Mouse (Mus musculus): ENCODE measurements around the gene Ep400. TPM values are rescaled to one million over a fixed set of nuclear protein-coding genes. Genes with fewer than 3 reads are reported as not detected.

Gene Ep400
- 50.8 and 51.3 TPM in 2 replicates for polyA plus RNA-seq (2015; fragmentation: Nextera tagmentation; extraction: Ambion mirVana)

DNA sequence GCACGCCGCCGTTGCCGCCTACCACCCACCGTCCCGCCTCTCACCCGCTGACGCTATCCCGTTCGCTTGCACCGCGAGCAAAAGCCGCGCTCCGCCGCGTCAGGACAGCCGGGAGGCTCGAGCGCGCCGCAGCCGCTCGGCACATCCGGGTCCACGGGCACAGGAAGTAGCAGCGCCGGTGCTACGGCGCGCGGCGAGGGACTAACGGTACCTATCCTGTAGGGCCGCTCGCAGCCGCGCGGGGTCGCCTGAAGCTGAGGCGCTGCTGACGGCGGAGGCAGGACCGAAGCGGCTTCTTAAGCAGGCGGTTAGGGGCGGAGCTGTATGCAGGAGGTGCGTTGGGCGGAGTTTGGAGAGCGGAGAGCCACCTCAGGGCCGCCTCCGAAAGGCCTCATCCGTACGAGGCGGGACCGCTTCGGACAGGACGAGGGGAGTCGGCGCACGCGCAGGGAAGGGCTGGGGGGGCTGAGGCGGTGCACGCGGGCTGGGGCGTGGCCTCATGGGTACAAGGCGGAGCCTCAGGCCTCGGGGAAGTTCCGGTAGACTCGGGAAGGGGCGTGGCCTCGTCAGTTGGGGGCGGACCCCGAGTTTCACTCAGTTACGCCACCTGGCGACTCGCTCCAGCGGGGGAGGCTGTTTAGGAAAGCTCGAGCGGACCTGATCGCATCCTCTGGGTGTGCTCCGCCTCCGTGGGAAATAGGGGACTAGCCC lies at the start of gene Ep400:
Gene Ep400, minus strand, starts transcription at position 270 of the 711 bp plus-strand sequence.
- under 1% methylated on average over 83 of the region's 83 CpGs for WGBS
- H3K4me1 ChIP-seq (replicated peaks) = peaks cover 22% of the 10 kb centered on the region
- peak within 1 kb of the TSS; percentile 62 for H3K4me3 ChIP-seq
- H3K9ac ChIP-seq = peak within 1 kb of the TSS; percentile 64
- peak within 1 kb of the TSS; percentile 90 for H3K27ac ChIP-seq (replicated peaks)
- ATAC-seq (ENCODE audit: low FRiP score, low read depth) = peak; percentile 99
- no peaks in the 10 kb centered on the region for H3K27me3 ChIP-seq
- H3K36me3 ChIP-seq = peaks cover 10% of the 10 kb centered on the region; the same call in 1 of the 2 replicates
- H3K9me3 ChIP-seq = no peaks in the 10 kb centered on the region
- H3K4me2 ChIP-seq = peak within 1 kb of the TSS; percentile 74

DNA sequence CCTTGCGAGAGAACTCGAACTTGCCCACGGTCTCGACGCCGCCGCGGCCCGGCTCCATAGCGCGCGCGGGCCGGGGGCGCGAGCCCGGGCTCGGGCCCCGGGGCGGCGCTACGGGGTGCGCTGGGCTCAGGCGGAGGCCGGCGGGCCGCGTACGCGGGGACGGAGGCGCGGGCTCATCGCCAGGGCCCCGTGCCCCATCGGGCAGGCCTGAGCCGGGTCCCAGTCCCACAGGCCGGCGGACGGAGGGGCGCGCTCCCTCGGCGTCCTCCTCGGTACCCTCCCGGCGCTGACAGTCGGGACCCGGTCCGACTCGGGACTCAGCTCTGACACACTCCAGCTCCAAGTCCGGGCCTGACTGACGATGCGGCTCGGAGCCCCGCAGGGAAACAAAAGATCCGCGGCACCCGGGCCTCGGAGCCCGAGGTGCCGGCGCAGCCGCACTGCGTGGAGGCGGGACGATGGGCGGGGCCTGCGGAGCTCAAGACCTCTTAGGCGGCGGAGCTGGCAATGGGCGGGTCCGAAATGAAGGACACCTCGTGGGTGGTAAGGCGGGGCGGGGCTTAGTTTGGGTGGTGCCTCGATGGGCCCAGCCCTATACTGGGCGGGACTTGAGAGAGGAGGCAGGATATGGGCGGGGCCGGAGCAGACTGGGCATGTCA lies 39.3 kb upstream of the Ep400 start, which contains the start of gene Ulk1:
Gene Ulk1, minus strand, starts transcription at position 431 of the 659 bp plus-strand sequence.
- WGBS = under 1% methylated on average over 68 of the region's 80 CpGs
- no peaks in the 10 kb centered on the region for H3K36me3 ChIP-seq
- ATAC-seq (ENCODE audit: low FRiP score, low read depth) = peak; percentile 96

DNA sequence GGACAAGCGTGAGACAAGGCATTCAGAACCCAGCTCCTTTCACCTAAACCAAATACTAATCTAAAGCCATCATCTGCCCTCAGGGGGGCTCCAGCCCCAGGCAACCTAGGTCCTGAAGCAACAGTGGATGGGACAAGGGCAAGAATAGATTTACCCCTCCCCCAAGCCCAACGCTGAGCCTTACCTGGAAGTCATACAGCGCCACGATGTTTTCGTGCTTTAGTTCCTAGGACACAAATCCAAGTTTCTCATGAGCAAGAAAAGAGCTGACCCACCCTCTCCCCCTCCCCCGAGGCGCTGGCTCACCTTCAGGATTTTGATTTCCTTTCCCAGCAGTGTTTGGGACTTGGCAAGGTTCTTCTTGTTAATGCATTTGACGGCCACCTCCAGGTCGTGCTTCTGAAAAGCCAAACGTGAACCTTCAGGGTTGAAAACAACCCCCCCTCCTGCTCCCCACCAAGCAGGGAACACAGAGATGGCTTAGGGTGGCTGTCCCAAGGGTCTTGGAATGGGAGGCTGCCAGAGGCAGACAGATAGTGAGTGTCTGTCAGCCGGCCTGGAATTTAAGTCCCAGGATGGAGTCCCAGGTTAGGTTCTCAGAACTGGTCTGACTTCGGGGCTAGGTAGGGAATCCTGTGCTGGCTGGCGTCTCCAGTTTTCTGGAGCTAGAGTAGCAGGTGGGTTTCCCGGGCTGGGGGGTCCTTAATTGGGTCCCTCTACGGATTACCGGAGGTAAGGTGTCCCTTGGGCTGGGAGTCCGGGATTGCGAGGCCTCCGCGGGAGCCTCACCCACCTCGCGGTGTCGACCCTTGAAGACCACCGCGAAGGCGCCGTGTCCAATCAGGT lies 38.5 kb upstream of the Ep400 start:
- no peak for ATAC-seq (ENCODE audit: low FRiP score, low read depth)
- WGBS = 2% methylated on average over 27 of the region's 27 CpGs
- Histone ChIP-seq H3K27me3 (no peaks in the 10 kb centered on the region), H3K4me1 (replicated peaks) (peaks cover 40% of the 10 kb centered on the region), H3K4me3 (peak overlapping the region; percentile 73), H3K9ac (peak overlapping the region; percentile 75), H3K4me2 (peak overlapping the region; percentile 89), H3K9me3 (no peaks in the 10 kb centered on the region), H3K27ac (replicated peaks) (peak overlapping the region; percentile 87), H3K36me3 (no peaks in the 10 kb centered on the region)

More for the DNA sequence above, 39.3 kb upstream of the Ep400 start, which contains the start of gene Ulk1:
- Histone ChIP-seq H3K9ac (peak within 1 kb of the TSS; percentile 75), H3K4me3 (peak within 1 kb of the TSS; percentile 73), H3K27ac (replicated peaks) (peak within 1 kb of the TSS; percentile 87), H3K27me3 (no peaks in the 10 kb centered on the region), H3K4me1 (replicated peaks) (peaks cover 37% of the 10 kb centered on the region), H3K9me3 (no peaks in the 10 kb centered on the region), H3K4me2 (peak within 1 kb of the TSS; percentile 89)

DNA sequence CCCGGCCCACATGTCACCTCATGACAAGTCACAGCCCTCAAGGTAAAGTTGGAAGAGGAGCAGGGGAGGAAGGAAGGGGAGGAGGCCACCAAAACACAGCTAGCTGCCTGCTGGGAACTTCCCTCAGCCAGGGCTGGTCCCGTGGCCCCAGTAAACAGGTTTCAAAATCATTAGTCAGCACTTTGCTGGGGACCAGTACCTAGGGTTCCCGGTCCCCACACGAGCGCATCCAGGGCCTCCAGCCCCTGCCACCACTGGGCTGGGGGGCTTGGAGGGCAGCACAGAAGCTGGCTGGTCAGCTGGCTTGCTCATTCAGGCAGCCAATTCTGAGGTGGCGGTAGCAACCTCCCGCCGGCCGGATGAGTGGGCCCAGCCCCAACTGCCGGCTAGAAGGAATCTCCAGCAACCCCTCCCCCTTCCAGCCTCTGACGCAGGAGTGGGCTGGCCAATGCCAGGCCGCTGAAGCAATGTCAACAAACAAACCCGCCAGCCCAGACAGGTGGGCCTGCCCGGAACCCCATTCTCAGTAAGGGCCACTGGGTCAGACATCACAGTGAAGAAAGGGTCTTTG lies 37.6 kb upstream of the Ep400 start:
- Histone ChIP-seq H3K27me3 (no peaks in the 10 kb centered on the region), H3K4me1 (replicated peaks) (peaks cover 40% of the 10 kb centered on the region), H3K36me3 (no peaks in the 10 kb centered on the region), H3K27ac (replicated peaks) (peak overlapping the region; percentile 87), H3K4me2 (peak overlapping the region; percentile 89), H3K4me3 (peak overlapping the region; percentile 73), H3K9ac (peak overlapping the region; percentile 75), H3K9me3 (no peaks in the 10 kb centered on the region)
- 4% methylated on average over 14 of the region's 14 CpGs for WGBS
- ATAC-seq (ENCODE audit: low FRiP score, low read depth) = 0 out of 2 replicates have a peak, but pooled peaks have one; percentile 20

DNA sequence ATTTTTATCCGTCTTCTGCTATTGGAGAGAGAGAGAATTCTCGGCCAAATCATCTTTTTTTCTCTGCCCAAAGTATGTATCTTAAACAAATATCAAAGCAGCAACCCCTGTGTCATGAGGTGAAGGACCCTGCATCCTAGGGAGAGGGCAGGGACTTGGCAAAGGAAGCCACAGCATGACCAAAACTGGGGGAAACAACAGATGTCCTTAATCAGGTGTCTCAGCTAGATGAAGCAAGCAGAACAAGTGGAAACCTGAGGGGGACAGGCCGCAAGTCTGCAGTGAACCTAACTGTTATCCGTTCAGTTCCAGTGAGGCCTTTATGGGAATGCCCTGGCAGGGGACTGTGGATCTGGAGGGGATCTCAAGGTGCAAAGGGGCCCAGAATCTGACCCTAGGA lies 36.9 kb upstream of the Ep400 start:
- Histone ChIP-seq H3K9me3 (no peaks in the 10 kb centered on the region), H3K4me1 (replicated peaks) (peaks cover 40% of the 10 kb centered on the region), H3K27ac (replicated peaks) (no peak overlapping the region), H3K4me2 (peak overlapping the region; percentile 89), H3K27me3 (no peaks in the 10 kb centered on the region), H3K4me3 (peak overlapping the region; percentile 73), H3K9ac (peak overlapping the region; percentile 75; the same call in 1 of the 2 replicates), H3K36me3 (no peaks in the 10 kb centered on the region)
- ATAC-seq (ENCODE audit: low FRiP score, low read depth) = no peak
- WGBS = 82% methylated on average over 4 of the region's 4 CpGs

DNA sequence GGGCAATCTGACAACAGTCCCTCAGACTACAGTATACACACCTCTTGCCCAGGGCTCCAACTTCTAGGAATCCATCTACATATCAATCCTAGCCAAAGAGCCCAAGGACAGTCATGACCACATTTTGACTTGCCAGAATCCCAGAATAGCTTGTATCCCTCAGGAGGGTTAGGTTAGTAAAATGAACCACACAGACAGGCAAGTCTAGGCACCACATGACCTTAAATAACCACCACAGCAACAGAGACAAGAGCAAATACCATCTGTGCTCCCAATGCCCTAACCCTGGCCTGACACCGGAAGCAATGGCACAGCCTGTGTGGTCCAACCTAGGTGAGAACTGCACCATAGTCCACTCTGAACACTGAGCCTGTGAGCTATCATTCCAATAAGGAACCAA lies 36.2 kb upstream of the Ep400 start:
- no peak for ATAC-seq (ENCODE audit: low FRiP score, low read depth)
- WGBS = 94% methylated on average over 1 of the region's 1 CpGs
- H3K27me3 ChIP-seq = no peaks in the 10 kb centered on the region
- H3K4me1 ChIP-seq (replicated peaks) = peaks cover 40% of the 10 kb centered on the region
- H3K27ac ChIP-seq (replicated peaks) = no peak overlapping the region
- H3K9me3 ChIP-seq = no peaks in the 10 kb centered on the region
- no peak overlapping the region for H3K4me3 ChIP-seq
- H3K36me3 ChIP-seq = no peaks in the 10 kb centered on the region
- H3K9ac ChIP-seq = no peak overlapping the region
- no peak overlapping the region for H3K4me2 ChIP-seq

DNA sequence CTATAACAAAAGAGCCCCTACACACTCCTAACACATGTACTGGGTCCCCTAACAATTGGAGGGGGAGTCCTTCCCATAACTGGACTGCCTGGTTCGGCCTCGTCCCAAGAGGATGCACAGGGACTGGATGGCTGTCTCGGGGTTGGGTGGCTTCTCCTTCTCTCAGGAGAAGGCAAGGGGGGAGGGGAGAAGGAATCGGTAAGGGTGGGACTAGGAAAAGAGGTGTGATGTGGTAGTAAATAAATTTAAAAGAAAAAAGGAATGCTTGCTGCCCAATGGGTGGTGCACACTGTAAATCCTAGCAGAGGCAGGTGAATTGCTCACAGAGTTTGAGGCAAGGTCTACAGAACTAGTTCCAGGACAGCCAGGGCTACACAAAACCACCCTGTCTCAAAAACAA lies 35.6 kb upstream of the Ep400 start:
- no peaks in the 10 kb centered on the region for H3K36me3 ChIP-seq
- WGBS = 91% methylated on average over 4 of the region's 4 CpGs
- H3K9me3 ChIP-seq = no peaks in the 10 kb centered on the region
- H3K27me3 ChIP-seq = no peaks in the 10 kb centered on the region
- H3K4me3 ChIP-seq = no peak overlapping the region
- H3K9ac ChIP-seq = no peak overlapping the region
- no peak for ATAC-seq (ENCODE audit: low FRiP score, low read depth)
- peaks cover 40% of the 10 kb centered on the region for H3K4me1 ChIP-seq (replicated peaks)
- H3K4me2 ChIP-seq = no peak overlapping the region
- no peak overlapping the region for H3K27ac ChIP-seq (replicated peaks)

DNA sequence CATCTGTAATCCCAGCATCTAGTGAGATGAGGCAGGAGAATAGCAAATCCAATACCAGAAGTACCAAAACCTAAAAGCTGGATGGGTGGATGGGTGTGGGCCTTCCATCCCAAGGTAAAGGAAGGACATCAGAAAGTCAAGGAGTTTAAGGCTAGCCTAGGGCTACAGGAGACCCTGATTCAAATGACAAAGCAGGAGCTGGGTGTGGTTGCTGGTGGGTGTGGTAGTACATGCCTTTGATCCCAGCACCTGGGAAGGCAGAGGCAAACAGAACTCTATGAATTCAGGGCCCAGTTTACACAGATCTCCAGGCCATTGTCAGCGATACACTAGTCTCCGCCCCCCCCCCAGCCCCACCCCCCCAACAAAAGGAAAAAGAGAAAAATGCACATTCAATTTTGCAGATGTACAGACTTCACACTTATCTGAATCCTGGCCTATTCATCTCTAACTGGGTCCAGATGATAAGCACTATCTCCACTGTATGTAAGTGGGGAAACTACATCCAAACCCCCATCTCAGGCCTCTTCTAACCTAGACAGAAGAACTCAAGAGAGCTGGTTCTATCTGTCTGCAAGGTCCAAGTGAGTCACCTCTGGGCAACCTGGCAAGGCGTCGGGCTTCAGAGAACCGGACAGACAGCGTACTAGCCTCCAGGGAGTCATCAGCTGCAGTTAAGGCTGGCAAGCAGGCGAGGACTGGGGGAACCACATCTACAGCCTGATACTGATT lies 33.7 kb upstream of the Ep400 start:
- ATAC-seq (ENCODE audit: low FRiP score, low read depth) = no peak
- H3K4me3 ChIP-seq = no peak overlapping the region
- peaks cover 37% of the 10 kb centered on the region for H3K4me1 ChIP-seq (replicated peaks)
- no peak overlapping the region for H3K27ac ChIP-seq (replicated peaks)
- no peak overlapping the region for H3K4me2 ChIP-seq
- H3K27me3 ChIP-seq = no peaks in the 10 kb centered on the region
- H3K36me3 ChIP-seq = no peaks in the 10 kb centered on the region; the same call in 1 of the 2 replicates
- H3K9ac ChIP-seq = no peak overlapping the region
- no peaks in the 10 kb centered on the region for H3K9me3 ChIP-seq
- WGBS = 81% methylated on average over 7 of the region's 7 CpGs

DNA sequence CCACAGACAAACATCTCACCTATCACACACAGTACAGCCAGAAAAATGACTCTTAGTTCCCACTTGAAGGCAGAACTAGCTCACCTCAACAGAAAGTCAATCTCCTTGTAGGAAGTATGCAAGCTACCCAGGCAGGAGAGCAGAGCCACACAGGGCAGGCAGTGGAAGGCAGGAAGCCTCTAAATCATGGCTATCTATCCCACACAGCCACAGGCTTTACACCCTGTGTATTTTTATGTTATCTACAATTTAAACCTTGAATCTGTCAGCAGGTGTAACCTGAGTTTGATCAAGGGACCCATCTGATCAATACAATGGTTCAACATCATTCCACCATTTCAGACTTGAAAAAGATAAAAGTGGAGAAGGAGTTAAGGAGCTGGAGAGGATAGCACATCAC lies 32.3 kb upstream of the Ep400 start:
- Histone ChIP-seq H3K4me1 (replicated peaks) (peaks cover 23% of the 10 kb centered on the region), H3K9ac (no peak overlapping the region), H3K4me2 (no peak overlapping the region), H3K9me3 (no peaks in the 10 kb centered on the region), H3K27me3 (no peaks in the 10 kb centered on the region), H3K4me3 (no peak overlapping the region), H3K27ac (replicated peaks) (no peak overlapping the region), H3K36me3 (peaks cover 13% of the 10 kb centered on the region)
- ATAC-seq (ENCODE audit: low FRiP score, low read depth) = no peak

DNA sequence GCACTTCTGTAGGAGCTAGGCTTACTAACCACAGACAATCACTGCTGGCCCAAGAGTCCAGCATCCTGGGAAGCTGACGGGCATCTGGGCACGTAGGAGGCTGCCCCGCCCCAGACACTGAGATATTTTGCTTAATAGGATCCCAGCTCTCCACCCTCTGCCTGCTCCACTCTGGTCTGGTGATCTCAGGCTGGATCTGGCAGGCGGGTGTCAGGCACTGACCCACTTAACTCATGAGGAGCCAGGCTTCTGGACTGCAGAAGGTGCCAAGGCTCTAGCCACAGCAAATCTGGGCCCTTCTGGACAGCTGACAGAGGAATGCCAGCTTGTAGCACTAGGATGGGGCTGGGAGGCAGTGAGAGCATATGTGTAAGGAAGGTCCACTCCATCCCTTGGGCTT lies 31.7 kb upstream of the Ep400 start:
- peaks cover 17% of the 10 kb centered on the region for H3K36me3 ChIP-seq
- no peak overlapping the region for H3K9ac ChIP-seq
- WGBS = 90% methylated on average over 4 of the region's 4 CpGs

DNA sequence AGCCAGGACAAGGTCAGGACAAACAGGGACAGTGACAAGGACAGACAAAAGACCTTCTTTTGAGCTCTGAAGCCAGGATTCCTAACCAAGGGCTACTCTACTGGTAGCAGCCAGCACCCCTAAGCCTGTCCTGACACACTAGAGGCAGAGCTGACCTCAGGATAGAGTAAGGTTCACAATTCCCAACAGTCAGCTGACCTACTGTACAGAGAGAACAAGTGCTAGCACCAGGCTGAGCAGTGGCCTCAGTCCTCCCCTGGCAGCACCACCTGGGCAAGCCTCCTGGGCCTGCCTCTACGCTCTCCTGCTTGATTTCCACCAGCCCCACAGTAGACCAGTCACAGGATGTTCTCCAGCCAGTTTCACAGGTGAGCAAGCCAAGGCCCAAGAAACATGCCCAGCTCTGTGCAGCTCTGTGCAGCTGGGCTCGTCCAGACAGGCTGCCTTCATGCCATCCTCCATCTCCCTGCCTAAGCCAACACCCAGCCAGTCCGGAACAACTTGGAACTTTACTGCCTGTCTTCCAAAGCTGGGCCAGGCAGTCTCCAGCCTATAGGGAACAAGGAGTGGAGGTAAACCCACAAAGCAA lies 30.6 kb upstream of the Ep400 start:
- Histone ChIP-seq H3K4me1 (replicated peaks) (peaks cover 8% of the 10 kb centered on the region), H3K4me3 (no peak overlapping the region), H3K27ac (replicated peaks) (no peak overlapping the region), H3K27me3 (no peaks in the 10 kb centered on the region), H3K4me2 (no peak overlapping the region), H3K36me3 (peaks cover 23% of the 10 kb centered on the region), H3K9me3 (no peaks in the 10 kb centered on the region), H3K9ac (no peak overlapping the region)
- WGBS = 95% methylated on average over 3 of the region's 3 CpGs
- no peak for ATAC-seq (ENCODE audit: low FRiP score, low read depth)

More for the DNA sequence above, 31.7 kb upstream of the Ep400 start:
- Histone ChIP-seq H3K27ac (replicated peaks) (no peak overlapping the region), H3K4me2 (no peak overlapping the region), H3K4me1 (replicated peaks) (peaks cover 17% of the 10 kb centered on the region), H3K27me3 (no peaks in the 10 kb centered on the region), H3K4me3 (no peak overlapping the region), H3K9me3 (no peaks in the 10 kb centered on the region)
- ATAC-seq (ENCODE audit: low FRiP score, low read depth) = no peak

All from hindbrain, embryonic 15.5 days (tissue).